Mouse (Mus musculus) cerebellum, adult 8-10 months (tissue): Measurements from ENCODE around the gene Atp11c.

ENCODE experiments used
- DNase-seq: peaks from one replicate; pipeline ENCODE4 v3.0.0; 2022

Atp11c gene

DNA sequence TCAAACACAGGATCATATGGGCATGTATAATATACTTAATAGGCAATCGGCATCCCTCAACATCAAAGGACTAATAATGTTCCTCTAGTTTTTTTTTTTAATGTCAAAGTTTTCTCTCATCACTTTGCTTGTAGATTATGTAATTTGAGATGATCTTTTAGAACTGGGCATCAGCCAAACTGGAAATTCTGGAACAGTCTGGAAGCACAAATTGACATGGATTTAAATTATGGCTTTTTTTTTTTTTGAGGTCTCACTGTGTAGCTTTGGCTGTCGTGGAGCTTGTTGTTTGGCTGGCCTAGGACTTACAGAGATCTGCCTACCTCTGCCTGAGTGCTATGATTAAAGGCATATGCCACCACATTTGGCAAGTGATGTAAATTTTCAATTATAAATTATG lies 210.8 kb downstream of the Atp11c start:
- DNase-seq = no peak

DNA sequence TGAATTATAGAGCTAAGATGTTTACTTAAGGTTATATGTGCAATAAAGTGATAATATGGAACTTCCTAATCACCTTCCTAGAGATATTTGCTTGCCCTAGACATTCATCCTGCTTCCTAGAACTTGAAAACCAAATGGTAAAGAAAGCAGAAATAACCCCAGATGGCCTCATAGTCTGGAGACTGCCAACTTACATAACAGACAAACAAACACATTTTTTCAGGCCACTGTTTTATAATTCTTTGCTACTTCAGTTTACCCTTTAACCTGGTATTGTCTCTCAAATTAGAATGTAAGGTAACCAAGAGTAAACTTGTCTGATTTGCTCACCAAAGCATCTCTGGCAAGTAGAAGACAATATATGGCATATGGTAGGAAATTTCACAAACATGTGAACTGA lies 212.1 kb downstream of the Atp11c start:
- no peak for DNase-seq

DNA sequence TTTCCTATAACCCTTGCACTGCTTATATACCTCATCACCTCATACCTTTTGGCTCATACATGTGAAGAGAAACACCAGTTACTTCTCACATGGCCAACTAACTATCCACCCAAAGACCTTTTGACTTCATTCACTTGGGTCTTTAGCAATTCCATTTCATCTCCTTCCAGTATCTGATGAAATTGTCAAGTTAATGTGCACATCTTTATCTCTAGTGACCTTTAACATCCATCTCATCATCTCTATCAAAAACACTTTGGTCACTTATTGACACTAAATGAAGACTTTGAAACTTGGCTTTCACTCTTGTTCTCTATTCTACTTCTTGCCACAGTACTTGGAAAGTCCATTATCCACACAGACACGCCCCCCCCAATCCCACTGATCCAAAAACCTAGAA lies 243.8 kb downstream of the Atp11c start:
- DNase-seq = no peak

DNA sequence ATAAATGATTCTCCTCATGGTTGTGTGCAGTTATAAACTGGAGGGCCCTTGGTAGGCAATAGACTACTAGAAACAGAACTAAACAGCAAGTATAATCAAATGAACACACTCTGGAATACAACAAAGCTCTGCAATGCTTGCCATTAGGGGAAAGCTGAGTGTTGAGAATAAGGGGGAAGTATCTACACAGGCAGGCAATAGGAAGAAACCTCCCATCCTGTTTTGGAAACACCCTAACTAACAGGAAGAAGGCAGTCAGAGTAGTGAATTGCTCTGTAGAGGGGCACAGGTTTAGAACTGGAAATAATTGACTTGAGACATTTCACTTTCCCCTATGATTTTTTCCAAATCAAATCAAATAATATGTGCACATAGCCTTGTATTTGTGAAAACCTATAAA lies 247.1 kb downstream of the Atp11c start:
- DNase-seq = no peak

DNA sequence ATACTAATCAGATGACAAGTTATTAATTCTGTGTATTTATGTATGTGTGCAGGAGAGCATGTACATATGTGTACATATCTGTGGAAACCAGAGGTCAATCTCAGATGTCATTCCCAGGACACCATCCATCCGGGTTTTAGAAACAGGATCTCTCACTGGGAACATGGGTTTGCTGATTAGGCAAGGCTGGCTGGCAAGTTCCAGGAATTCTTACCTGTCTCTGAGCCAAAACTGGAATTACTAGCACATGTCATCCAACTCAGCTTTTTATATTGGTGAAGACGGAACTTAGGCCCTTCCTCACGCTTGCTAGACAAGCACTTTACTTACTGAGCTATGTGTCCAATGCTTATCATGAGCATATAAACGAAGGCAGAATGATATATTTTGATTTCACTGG lies 247.5 kb downstream of the Atp11c start:
- DNase-seq = no peak

DNA sequence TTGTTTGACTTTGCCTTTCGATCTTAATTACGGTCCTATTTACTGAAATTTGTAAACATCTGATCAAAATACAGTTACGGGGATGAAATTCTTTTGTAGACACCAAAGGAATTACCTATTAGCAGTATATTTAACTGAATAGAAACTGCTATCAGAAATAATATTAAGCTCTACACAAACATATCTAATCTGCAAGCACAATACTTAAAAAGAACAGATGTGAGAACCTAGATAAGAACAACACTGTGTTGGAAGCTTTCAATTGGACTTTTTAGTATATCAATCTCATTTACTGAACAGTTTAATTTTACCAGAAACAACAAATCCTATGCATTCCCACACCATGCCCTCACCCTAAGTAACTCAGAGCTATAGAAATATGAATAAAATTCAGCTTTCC lies 262.8 kb downstream of the Atp11c start:
- DNase-seq = no peak

DNA sequence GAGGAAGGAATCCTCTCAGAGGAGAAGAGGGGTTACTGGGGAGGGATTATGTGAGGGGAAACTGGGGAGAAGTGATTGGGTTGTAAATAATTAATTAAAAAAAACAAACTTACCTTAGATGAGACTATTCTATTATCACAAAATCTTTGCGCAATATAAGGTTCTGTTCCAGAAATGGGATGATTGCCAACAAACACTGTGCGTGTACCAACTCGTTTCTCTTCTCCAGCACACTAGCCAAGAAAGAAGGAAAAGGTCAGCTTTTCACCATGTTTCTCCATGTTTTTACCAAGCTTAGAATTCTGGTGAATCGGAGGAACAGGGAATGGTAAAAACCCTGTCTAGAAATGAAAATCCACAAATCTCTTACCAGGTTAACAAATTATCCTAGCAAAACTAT lies 271.2 kb downstream of the Atp11c start:
- no peak for DNase-seq

DNA sequence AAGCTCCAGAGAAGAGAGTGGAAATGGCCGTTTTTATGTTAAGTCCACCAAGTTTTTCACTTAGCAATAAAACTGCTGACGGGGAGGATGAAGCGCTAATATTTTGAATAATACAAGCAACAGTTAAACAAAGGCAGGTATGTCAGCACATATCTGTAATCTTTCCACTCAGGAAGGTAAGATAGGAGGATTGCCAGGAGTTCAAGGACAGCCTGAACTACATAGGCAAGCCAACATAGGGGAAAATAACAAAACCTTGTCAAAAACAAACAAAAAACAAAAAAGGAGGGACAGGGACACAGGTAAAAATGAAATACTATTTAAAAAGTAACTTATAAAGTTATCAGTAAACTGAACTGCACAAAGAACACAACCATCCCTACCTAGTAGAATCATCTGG lies 274.8 kb downstream of the Atp11c start:
- DNase-seq = no peak

DNA sequence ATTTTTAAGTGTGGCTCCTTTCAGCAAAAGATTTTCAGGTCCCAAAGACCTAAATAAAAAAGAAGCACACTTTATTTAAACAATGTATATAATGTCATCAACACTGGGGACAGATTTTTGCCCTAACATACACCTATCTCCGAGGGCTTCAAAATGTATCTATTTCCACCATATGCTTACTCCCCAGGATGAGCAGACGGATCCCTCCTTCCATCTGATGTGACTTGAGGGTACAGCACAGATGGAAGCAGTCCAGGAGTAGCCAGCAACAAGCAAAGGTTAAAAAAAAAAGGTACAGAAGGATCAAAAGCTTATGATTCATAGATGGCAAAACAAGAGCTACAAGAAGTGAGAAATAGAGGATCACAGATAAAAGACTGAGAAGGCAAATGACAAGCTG lies 300.2 kb downstream of the Atp11c start:
- DNase-seq = peak; percentile 15

DNA sequence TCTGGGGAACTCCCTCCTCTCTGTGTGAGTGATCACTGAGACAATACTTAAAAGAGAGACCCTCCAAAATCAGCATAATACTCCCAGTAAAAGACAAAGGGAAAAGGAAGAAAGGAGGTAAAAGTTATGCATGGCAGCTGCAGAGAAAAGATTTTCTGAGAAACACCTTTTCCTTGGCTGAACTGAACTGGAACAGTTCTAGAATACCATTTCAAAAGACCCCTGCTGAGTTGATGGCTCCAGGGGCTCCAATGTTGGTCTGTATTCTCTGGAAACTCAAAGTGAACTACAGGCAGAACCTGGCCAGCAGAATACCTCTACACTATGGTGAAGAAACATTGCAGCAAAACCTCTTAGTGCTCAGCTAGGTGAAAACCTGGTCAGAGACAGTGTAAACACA lies 337.2 kb downstream of the Atp11c start:
- DNase-seq = no peak

DNA sequence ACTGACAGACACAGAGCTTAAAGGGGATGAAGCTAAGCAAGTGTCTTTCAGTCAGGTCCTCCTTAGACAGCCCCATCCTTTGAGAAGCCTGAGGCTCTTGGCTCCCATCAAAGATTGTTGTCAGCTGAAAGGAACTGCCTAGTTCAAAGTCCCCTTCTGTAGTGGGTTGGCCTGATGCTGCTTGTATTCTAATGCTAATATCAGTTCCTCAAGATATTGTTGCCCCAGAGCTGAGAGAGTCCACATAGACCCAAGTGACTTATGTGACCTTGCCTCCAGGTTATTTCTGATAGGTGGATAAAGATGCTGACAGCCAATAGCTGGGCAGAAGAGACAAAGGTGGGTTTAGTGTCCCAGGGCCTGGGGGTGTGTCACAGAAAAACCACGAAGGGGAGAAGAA lies 404.8 kb downstream of the Atp11c start:
- no peak for DNase-seq

DNA sequence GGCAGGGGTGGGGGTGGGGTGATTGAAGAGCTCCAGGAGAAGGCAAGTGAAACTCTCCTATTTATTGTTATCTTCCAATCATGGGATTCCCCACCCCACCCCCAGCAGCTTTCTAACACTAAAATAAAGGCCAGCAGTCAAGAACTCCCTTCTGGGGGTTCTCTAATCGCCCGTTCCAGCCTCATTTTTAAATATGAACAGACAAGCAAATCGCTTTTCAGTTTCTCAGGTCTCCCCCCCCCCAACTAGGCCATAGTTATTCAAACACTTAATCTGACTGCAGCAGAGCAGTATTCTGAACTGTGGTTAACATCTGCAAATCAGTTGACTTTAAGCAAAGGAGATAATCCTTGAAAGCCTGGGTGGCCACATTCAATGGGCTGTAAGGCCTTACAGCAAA lies 409.9 kb downstream of the Atp11c start:
- DNase-seq = no peak

DNA sequence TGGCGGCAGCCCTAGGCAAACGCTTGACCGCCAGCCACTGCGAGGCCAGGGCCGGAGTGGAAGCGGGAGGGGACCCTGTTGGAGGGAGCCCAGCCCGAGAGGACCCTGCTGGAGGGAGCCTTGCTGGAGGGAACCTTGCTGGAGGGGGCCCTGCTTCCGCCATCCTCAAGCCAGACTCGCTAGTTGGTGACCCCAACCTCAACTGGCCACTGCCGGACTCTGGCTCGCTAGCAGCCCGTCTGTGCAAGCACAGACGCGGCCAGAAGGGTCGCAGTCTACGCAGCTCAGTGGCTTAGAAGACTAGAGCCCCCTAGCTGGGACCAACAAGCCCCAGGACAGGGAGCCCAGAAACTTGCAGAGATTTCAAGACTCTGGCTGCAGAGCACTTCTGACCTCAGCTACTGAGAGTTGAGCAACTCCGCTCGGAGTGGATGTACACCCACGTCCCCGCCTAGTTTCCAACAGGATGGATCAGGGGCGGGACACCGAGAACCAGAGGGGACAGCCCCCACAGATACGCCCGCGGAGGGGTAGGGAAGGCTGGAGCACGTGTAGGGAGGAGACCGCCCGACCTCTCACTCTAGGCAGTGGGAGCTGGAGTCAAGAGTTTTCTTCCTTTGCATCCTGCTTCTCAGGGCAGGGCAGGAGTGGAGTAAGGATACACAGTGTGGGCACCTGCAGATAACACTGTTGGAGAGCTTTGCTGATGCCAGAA lies 413.6 kb downstream of the Atp11c start, which contains the start of gene Mcf2:
Gene Mcf2, minus strand, starts transcription at position 346 of the 715 bp plus-strand sequence.
- no peak for DNase-seq

DNA sequence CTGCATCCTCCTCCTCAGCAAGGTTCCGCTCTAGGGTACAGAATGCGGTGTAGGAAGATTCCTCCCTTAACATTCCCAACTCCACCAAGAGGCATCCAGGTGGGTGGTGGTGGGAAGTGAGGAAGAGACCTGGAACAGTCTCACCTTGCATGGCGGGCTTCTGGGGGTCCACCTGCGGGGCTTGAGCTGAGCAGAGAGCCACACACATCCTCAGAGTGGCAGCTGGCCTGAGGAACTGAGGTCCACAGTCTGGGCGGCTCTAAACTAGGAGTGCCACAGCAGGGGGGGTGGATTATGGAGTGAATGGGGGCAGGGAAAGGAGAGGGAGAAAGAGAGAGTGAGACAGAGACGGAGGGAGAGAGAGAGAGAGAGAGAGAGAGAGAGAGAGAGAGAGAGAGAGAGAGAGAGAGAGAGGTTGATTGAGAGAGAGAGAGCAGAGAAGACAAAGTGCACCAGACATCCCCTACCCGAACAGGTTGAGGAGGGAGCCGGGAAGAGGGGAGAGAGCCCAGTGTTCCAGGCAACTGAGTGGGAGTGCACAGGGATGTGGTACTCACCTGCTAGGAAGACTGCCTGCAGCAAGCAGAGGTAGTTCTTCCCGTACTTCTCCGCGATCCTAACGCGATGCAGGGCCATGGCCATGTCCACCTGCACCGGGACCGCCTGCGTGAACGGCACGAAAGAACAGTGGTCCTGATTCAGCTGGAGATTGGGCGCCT lies 414.3 kb downstream of the Atp11c start:
- peak; percentile 1 for DNase-seq
